ENCODE assay signal across 8 mouse cellular contexts in genomic region chr10:82127850-82128401, GRCm38 (mm10). TPM values are rescaled to one million over a fixed set of nuclear protein-coding genes. Genes with fewer than 3 reads are reported as not detected.
DNase-seq lines count a peak whose midpoint lies in the region; ATAC-seq and TF ChIP-seq lines count a peak whose summit lies in the region.

AU041133 (plus strand) TSS chr10:82128013.

- H3K27ac ChIP-seq in cortical plate, adult 2 months (ENCODE audit: insufficient read depth, low read length): peak within 1 kb of the TSS; percentile 49; the same call in 1 of the 2 replicates

- H3K9me3 ChIP-seq in megakaryocyte, embryonic 14.5 days: peaks cover 30% of the 10 kb centered on the region

- peak; percentile 99 for ATAC-seq in activated CD4-positive, CD25-positive, alpha-beta regulatory T cell, adult 4 months

- TF ChIP-seq CTCF in cortical plate, adult 2 months (IDR thresholded peaks at IDR 0.05; ENCODE audit: extremely low read depth, insufficient read depth, low read length): no peak

- H3K36me3 ChIP-seq in megakaryocyte, embryonic 14.5 days (replicated peaks; ENCODE audit: low read length): peaks cover 22% of the 10 kb centered on the region

- H3K27me3 ChIP-seq in megakaryocyte, embryonic 14.5 days (replicated peaks): no peaks in the 10 kb centered on the region

- TF ChIP-seq POLR2A in cortical plate, adult 2 months (IDR thresholded peaks at IDR 0.05; ENCODE audit: extremely low read depth, insufficient read depth, low read length): peak; percentile 89

- DNase-seq in gastrocnemius, adult 8-10 months (ENCODE audit: low spot score in 2 of 2): peak; percentile 37 to 50
- DNase-seq in hindlimb bud, embryonic 11.5 days (ENCODE audit: extremely low spot score, low read depth, low spot score): peak; percentile 58
- peak; percentile 81 to 92 for DNase-seq in left cerebral cortex, adult 8-10 months (ENCODE audit: low spot score in 2 of 2)
- peak; percentile 95 to 97 for DNase-seq in right cerebral cortex, postnatal 10 days (ENCODE audit: low spot score in 2 of 2)
- DNase-seq in urinary bladder, postnatal 25 days (ENCODE audit: low spot score): peak; percentile 75

- peak within 1 kb of the TSS; percentile 43 for H3K4me3 ChIP-seq in cortical plate, adult 2 months (ENCODE audit: insufficient read depth, low read length)
- peak within 1 kb of the TSS; percentile 95 for H3K4me3 ChIP-seq in megakaryocyte, embryonic 14.5 days (replicated peaks)

- 0 out of 2 replicates have a peak, but pooled peaks cover 2% of the 10 kb centered on the region for H3K4me1 ChIP-seq in cortical plate, adult 2 months (ENCODE audit: control insufficient read depth, insufficient read depth, low read length)
- peaks cover 15% of the 10 kb centered on the region for H3K4me1 ChIP-seq in megakaryocyte, embryonic 14.5 days

RNA-seq across cellular contexts. Expression of gene AU041133, which starts in this region (rescaled TPM):
- polyA plus RNA-seq in activated CD4-positive, CD25-positive, alpha-beta regulatory T cell, adult 4 months (2017; shearing (Covaris generic)): 10 to 100 TPM in 1 of 2 experiments, 1 to 10 TPM in 1; 9.9 to 11.5 TPM
- polyA plus RNA-seq in cortical plate, adult 2 months (2012; rRNA removed): 3.2 and 3.4 TPM in 2 replicates
- 1 to 10 TPM in 1 of 4 experiments, under 1 TPM in 3; 0.31 to 1.4 (median 0.70) TPM for total RNA-seq in gastrocnemius, adult 8-10 months (2022)
- total RNA-seq in left cerebral cortex, adult 8-10 months (2022): 10 to 100 TPM in 1 of 4 experiments, 1 to 10 TPM in 3; 7.9 to 10.3 (median 8.3) TPM
- polyA plus RNA-seq in megakaryocyte, embryonic 14.5 days (2012; ENCODE audit: insufficient read depth, low replicate concordance): not detected in 2 replicates

Comparison
In these comparisons a context has a peak if more than half of its experiments do, and no peak if none do; other contexts are left out.
1. Peak in every context shown above with its lines: DNase-seq, ATAC-seq, H3K4me3 ChIP-seq and H3K27ac ChIP-seq.
2. DNase-seq: peak in every context shown above with its lines; median percentile 96 in right cerebral cortex, postnatal 10 days; 86 in left cerebral cortex, adult 8-10 months; 75 in urinary bladder, postnatal 25 days; 58 in hindlimb bud, embryonic 11.5 days; 44 in gastrocnemius, adult 8-10 months.